Mouse (Mus musculus): ENCODE data around the gene Pald1. TPM values are rescaled to one million over a fixed set of nuclear protein-coding genes. Genes with fewer than 3 reads are reported as not detected.

Gene Pald1
- polyA plus RNA-seq, 1 experiment = 3.2 TPM

GRCm38 (mm10) chr10:61417046-61417445 lies 33.7 kb upstream of the Pald1 start:
- H3K27me3 ChIP-seq (ENCODE audit: control insufficient read depth, insufficient read depth, low read length) = peaks cover 15% of the 10 kb centered on the region
- H3K4me1 ChIP-seq (ENCODE audit: control insufficient read depth, insufficient read depth, insufficient read length, low read length) = peaks cover 7% of the 10 kb centered on the region
- no peak overlapping the region for H3K4me3 ChIP-seq (ENCODE audit: low read depth, low read length)
- TF ChIP-seq CTCF (IDR thresholded peaks at IDR 0.05; ENCODE audit: extremely low read depth, insufficient read length, insufficient replicate concordance, low read depth, low read length) (no peak), POLR2A (IDR thresholded peaks at IDR 0.05; ENCODE audit: low read depth, low read length) (no peak)
- no peak overlapping the region for H3K27ac ChIP-seq (ENCODE audit: insufficient read depth, low read depth, low read length)
- 84% methylated on average over 2 of the region's 2 CpGs for WGBS
- no peaks in the 10 kb centered on the region for H3K36me3 ChIP-seq (ENCODE audit: control insufficient read depth, insufficient read depth, low read length)

GRCm38 (mm10) chr10:61416561-61416960 lies 33.2 kb upstream of the Pald1 start:
- peaks cover 15% of the 10 kb centered on the region for H3K27me3 ChIP-seq (ENCODE audit: control insufficient read depth, insufficient read depth, low read length)
- H3K36me3 ChIP-seq (ENCODE audit: control insufficient read depth, insufficient read depth, low read length) = no peaks in the 10 kb centered on the region
- peaks cover 7% of the 10 kb centered on the region for H3K4me1 ChIP-seq (ENCODE audit: control insufficient read depth, insufficient read depth, insufficient read length, low read length)
- 84% methylated on average over 7 of the region's 7 CpGs for WGBS
- no peak overlapping the region for H3K4me3 ChIP-seq (ENCODE audit: low read depth, low read length)
- no peak overlapping the region for H3K27ac ChIP-seq (ENCODE audit: insufficient read depth, low read depth, low read length)
- TF ChIP-seq CTCF (IDR thresholded peaks at IDR 0.05; ENCODE audit: extremely low read depth, insufficient read length, insufficient replicate concordance, low read depth, low read length) (no peak), POLR2A (IDR thresholded peaks at IDR 0.05; ENCODE audit: low read depth, low read length) (no peak)

- H3K27me3 ChIP-seq (ENCODE audit: control insufficient read depth, insufficient read depth, low read length) = peaks cover 15% of the 10 kb centered on the region
- TF ChIP-seq POLR2A (IDR thresholded peaks at IDR 0.05; ENCODE audit: low read depth, low read length) (no peak), CTCF (IDR thresholded peaks at IDR 0.05; ENCODE audit: extremely low read depth, insufficient read length, insufficient replicate concordance, low read depth, low read length) (no peak)
- 52% methylated on average over 8 of the region's 8 CpGs for WGBS
- H3K4me1 ChIP-seq (ENCODE audit: control insufficient read depth, insufficient read depth, insufficient read length, low read length) = peaks cover 7% of the 10 kb centered on the region
- no peak overlapping the region for H3K4me3 ChIP-seq (ENCODE audit: low read depth, low read length)
- H3K27ac ChIP-seq (ENCODE audit: insufficient read depth, low read depth, low read length) = no peak overlapping the region
- no peaks in the 10 kb centered on the region for H3K36me3 ChIP-seq (ENCODE audit: control insufficient read depth, insufficient read depth, low read length)
These were observed 32.6 kb upstream of the Pald1 start for GRCm38 (mm10) chr10:61415890-61416289.

- WGBS = 80% methylated on average over 3 of the region's 3 CpGs
- H3K4me1 ChIP-seq (ENCODE audit: control insufficient read depth, insufficient read depth, insufficient read length, low read length) = peaks cover 7% of the 10 kb centered on the region
- peaks cover 15% of the 10 kb centered on the region for H3K27me3 ChIP-seq (ENCODE audit: control insufficient read depth, insufficient read depth, low read length)
- no peak for TF ChIP-seq POLR2A (IDR thresholded peaks at IDR 0.05; ENCODE audit: low read depth, low read length)
- H3K36me3 ChIP-seq (ENCODE audit: control insufficient read depth, insufficient read depth, low read length) = no peaks in the 10 kb centered on the region
- H3K4me3 ChIP-seq (ENCODE audit: low read depth, low read length) = no peak overlapping the region
- H3K27ac ChIP-seq (ENCODE audit: insufficient read depth, low read depth, low read length) = no peak overlapping the region
These were observed 31.9 kb upstream of the Pald1 start for GRCm38 (mm10) chr10:61415240-61415639.

GRCm38 (mm10) chr10:61412910-61413625 lies 29.7 kb upstream of the Pald1 start:
- Histone ChIP-seq H3K4me1 (ENCODE audit: control insufficient read depth, insufficient read depth, insufficient read length, low read length) (peaks cover 3% of the 10 kb centered on the region; the same call in 1 of the 2 replicates), H3K36me3 (ENCODE audit: control insufficient read depth, insufficient read depth, low read length) (no peaks in the 10 kb centered on the region), H3K27me3 (ENCODE audit: control insufficient read depth, insufficient read depth, low read length) (no peaks in the 10 kb centered on the region; the same call in 1 of the 2 replicates), H3K4me3 (ENCODE audit: low read depth, low read length) (no peak overlapping the region), H3K27ac (ENCODE audit: insufficient read depth, low read depth, low read length) (no peak overlapping the region)
- no peak for TF ChIP-seq POLR2A (IDR thresholded peaks at IDR 0.05; ENCODE audit: low read depth, low read length)
- no peak for TF ChIP-seq CTCF (IDR thresholded peaks at IDR 0.05; ENCODE audit: extremely low read depth, insufficient read length, insufficient replicate concordance, low read depth, low read length)
- WGBS = 9% methylated on average over 21 of the region's 21 CpGs

GRCm38 (mm10) chr10:61410193-61410592 lies 26.9 kb upstream of the Pald1 start:
- peaks cover 3% of the 10 kb centered on the region; the same call in 1 of the 2 replicates for H3K4me1 ChIP-seq (ENCODE audit: control insufficient read depth, insufficient read depth, insufficient read length, low read length)
- WGBS = 47% methylated on average over 9 of the region's 9 CpGs
- TF ChIP-seq POLR2A (IDR thresholded peaks at IDR 0.05; ENCODE audit: low read depth, low read length) (no peak), CTCF (IDR thresholded peaks at IDR 0.05; ENCODE audit: extremely low read depth, insufficient read length, insufficient replicate concordance, low read depth, low read length) (no peak)
- H3K4me3 ChIP-seq (ENCODE audit: low read depth, low read length) = no peak overlapping the region
- H3K27ac ChIP-seq (ENCODE audit: insufficient read depth, low read depth, low read length) = no peak overlapping the region
- H3K27me3 ChIP-seq (ENCODE audit: control insufficient read depth, insufficient read depth, low read length) = no peaks in the 10 kb centered on the region
- no peaks in the 10 kb centered on the region for H3K36me3 ChIP-seq (ENCODE audit: control insufficient read depth, insufficient read depth, low read length)

GRCm38 (mm10) chr10:61409776-61410175 lies 26.4 kb upstream of the Pald1 start:
- WGBS = 12% methylated on average over 4 of the region's 4 CpGs
- Histone ChIP-seq H3K4me1 (ENCODE audit: control insufficient read depth, insufficient read depth, insufficient read length, low read length) (peaks cover 3% of the 10 kb centered on the region; the same call in 1 of the 2 replicates), H3K27me3 (ENCODE audit: control insufficient read depth, insufficient read depth, low read length) (no peaks in the 10 kb centered on the region)

More at GRCm38 (mm10) chr10:61409776-61410175, 26.4 kb upstream of the Pald1 start:
- Histone ChIP-seq H3K36me3 (ENCODE audit: control insufficient read depth, insufficient read depth, low read length) (no peaks in the 10 kb centered on the region), H3K27ac (ENCODE audit: insufficient read depth, low read depth, low read length) (no peak overlapping the region), H3K4me3 (ENCODE audit: low read depth, low read length) (no peak overlapping the region)
- TF ChIP-seq POLR2A (IDR thresholded peaks at IDR 0.05; ENCODE audit: low read depth, low read length) (no peak), CTCF (IDR thresholded peaks at IDR 0.05; ENCODE audit: extremely low read depth, insufficient read length, insufficient replicate concordance, low read depth, low read length) (no peak)
